Mouse (Mus musculus) myocyte (in vitro differentiated cells): ENCODE data around the gene Cort. TPM values are rescaled to one million over a fixed set of nuclear protein-coding genes. Genes with fewer than 3 reads are reported as not detected.
"Not testable (repeated sequence)": the region's sequence is repeated elsewhere in the genome, so short reads cannot be mapped to it uniquely, and the experiment has no call there.

Source experiments
- H3K27me3 ChIP-seq: one replicate; pipeline ENCODE4 v1.6.1; 2011; ENCODE audit not compliant: control insufficient read depth, insufficient read depth, insufficient read length
- H3K36me3 ChIP-seq: one replicate; pipeline ENCODE4 v1.6.1; 2011; ENCODE audit not compliant: control insufficient read depth, insufficient read depth
- H3K4me2 ChIP-seq: one replicate; pipeline ENCODE4 v1.6.1; 2011; ENCODE audit warnings: low read depth, control low read depth
- H3K4me3 ChIP-seq: one replicate; pipeline ENCODE4 v1.5.1; 2011; ENCODE audit warnings: mild to moderate bottlenecking, control low read depth, moderate library complexity
- H3K79me2 ChIP-seq: one replicate; pipeline ENCODE4 v1.6.1; 2011; ENCODE audit not compliant: control insufficient read depth, insufficient read depth
- H3ac ChIP-seq: one replicate; pipeline ENCODE4 v1.6.1; 2011; ENCODE audit not compliant: control insufficient read depth, insufficient read length
- CEBPB ChIP-seq: IDR thresholded peaks from 2 replicates; pipeline ENCODE4 v1.6.1; 2011; ENCODE audit warnings: mild to moderate bottlenecking, moderate library complexity; ENCODE audit not compliant: poor library complexity, insufficient read depth, severe bottlenecking
- E2F4 ChIP-seq: IDR thresholded peaks from one replicate; pipeline ENCODE4 v1.6.1; 2011; ENCODE audit warnings: mild to moderate bottlenecking, control low read depth, moderate library complexity; ENCODE audit not compliant: insufficient read depth
- MAX ChIP-seq: IDR thresholded peaks from one replicate; pipeline ENCODE4 v1.6.1; 2011; ENCODE audit warnings: low read depth, mild to moderate bottlenecking, control low read depth
- MYOD1 ChIP-seq, 3 experiments: IDR thresholded peaks; one replicate each; pipeline ENCODE4 v1.6.1; 2011; ENCODE audit warnings: control low read depth in 2 of 3, low read depth in 2 of 3, mild to moderate bottlenecking in 2 of 3, moderate library complexity in 1 of 3; ENCODE audit not compliant: insufficient read length in 2 of 3, control insufficient read depth in 1 of 3
- MYOG ChIP-seq, 3 experiments: IDR thresholded peaks; one replicate each; pipeline ENCODE4 v1.6.1; 2011; ENCODE audit warnings: control low read depth in 2 of 3, low read depth in 2 of 3, mild to moderate bottlenecking in 2 of 3; ENCODE audit not compliant: insufficient read length in 2 of 3, control insufficient read depth in 1 of 3, insufficient read depth in 1 of 3
- POLR2A ChIP-seq: IDR thresholded peaks from one replicate; pipeline ENCODE4 v1.6.1; 2011; ENCODE audit warnings: low read depth, mild to moderate bottlenecking, control low read depth, moderate library complexity; ENCODE audit not compliant: insufficient read length
- POLR2AphosphoS2 ChIP-seq: IDR thresholded peaks from one replicate; pipeline ENCODE4 v1.6.1; 2011; ENCODE audit warnings: low read depth, control low read depth; ENCODE audit not compliant: insufficient read length
- REST ChIP-seq: IDR thresholded peaks from one replicate; pipeline ENCODE4 v1.6.1; 2011; ENCODE audit warnings: mild to moderate bottlenecking, control low read depth, moderate library complexity; ENCODE audit not compliant: insufficient read depth, insufficient read length
- SRF ChIP-seq: IDR thresholded peaks from one replicate; pipeline ENCODE4 v1.6.1; 2011; ENCODE audit warnings: low read depth; ENCODE audit not compliant: control insufficient read depth, insufficient read length
- TCF12 ChIP-seq: IDR thresholded peaks from one replicate; pipeline ENCODE4 v1.6.1; 2011; ENCODE audit warnings: mild to moderate bottlenecking, control low read depth; ENCODE audit not compliant: poor library complexity, insufficient read depth, severe bottlenecking
- TCF3 ChIP-seq: IDR thresholded peaks from one replicate; pipeline ENCODE4 v1.6.1; 2011; ENCODE audit warnings: low read depth, control low read depth; ENCODE audit not compliant: insufficient read length
- USF1 ChIP-seq: IDR thresholded peaks from one replicate; pipeline ENCODE4 v1.6.1; 2011; ENCODE audit warnings: low read depth, mild to moderate bottlenecking, control low read depth, moderate library complexity
- polyA plus RNA-seq: library from polyadenylated mRNA; unstranded; fragments of >200 nt; fragmentation: generic; extraction: Trizol; gene quantifications from one replicate; pipeline ENCODE4 v1.2.1, GENCODE M21; 2012; ENCODE audit warnings: missing spikeins

Cort gene
- polyA plus RNA-seq, 1 experiment, result not detected

- H3K36me3 ChIP-seq, result no peaks in the 10 kb centered on the region
- TF ChIP-seq TCF12, result no peak
- no peak for TF ChIP-seq MAX
- TF ChIP-seq REST, result no peak
- no peak for TF ChIP-seq MYOG (IDR thresholded peaks at IDR 0.05; ENCODE audit: control insufficient read depth in 1 of 3, insufficient read depth in 1 of 3, insufficient read length in 2 of 3, low read depth in 2 of 3)
- no peak for TF ChIP-seq USF1
- no peak for TF ChIP-seq CEBPB
- TF ChIP-seq SRF, result no peak
- no peak for TF ChIP-seq POLR2AphosphoS2
- TF ChIP-seq TCF3, result no peak
- TF ChIP-seq E2F4, result no peak
- no peak for TF ChIP-seq POLR2A
- no peak for TF ChIP-seq MYOD1 (IDR thresholded peaks at IDR 0.05; ENCODE audit: control insufficient read depth in 1 of 3, insufficient read length in 2 of 3, low read depth in 2 of 3)
Measured at GRCm38 (mm10) chr4:149170394-149170931, 43.9 kb upstream of the Cort start.

GRCm38 (mm10) chr4:149169926-149170325 lies 43.4 kb upstream of the Cort start:
- not testable (repeated sequence) for H3K36me3 ChIP-seq, H3K27me3 ChIP-seq, H3K4me3 ChIP-seq, H3K4me2 ChIP-seq, H3ac ChIP-seq
- H3K79me2 ChIP-seq, result peaks cover 12% of the 10 kb centered on the region

More at GRCm38 (mm10) chr4:149170394-149170931, 43.9 kb upstream of the Cort start:
- H3ac ChIP-seq, result no peak overlapping the region
- peak overlapping the region; percentile 13 for H3K4me2 ChIP-seq
- no peak overlapping the region for H3K4me3 ChIP-seq
- peaks cover 6% of the 10 kb centered on the region for H3K79me2 ChIP-seq
- H3K27me3 ChIP-seq, result no peaks in the 10 kb centered on the region

GRCm38 (mm10) chr4:149168016-149168415 lies 41.5 kb upstream of the Cort start:
- Histone ChIP-seq H3ac (no peak overlapping the region), H3K4me3 (peak overlapping the region; percentile 60), H3K4me2 (peak overlapping the region; percentile 79), H3K27me3 (no peaks in the 10 kb centered on the region), H3K79me2 (peaks cover 31% of the 10 kb centered on the region), H3K36me3 (no peaks in the 10 kb centered on the region)
- TF ChIP-seq MYOG (IDR thresholded peaks at IDR 0.05; ENCODE audit: control insufficient read depth in 1 of 3, insufficient read depth in 1 of 3, insufficient read length in 2 of 3, low read depth in 2 of 3), result no peak

- Histone ChIP-seq H3K36me3 (no peaks in the 10 kb centered on the region), H3K4me3 (peak overlapping the region; percentile 60), H3K27me3 (no peaks in the 10 kb centered on the region), H3K4me2 (peak overlapping the region; percentile 79), H3ac (peak overlapping the region; percentile 86), H3K79me2 (peaks cover 35% of the 10 kb centered on the region)
- no peak for TF ChIP-seq MAX
- TF ChIP-seq REST, result no peak
- no peak for TF ChIP-seq SRF
- no peak for TF ChIP-seq USF1
- no peak for TF ChIP-seq CEBPB
- no peak for TF ChIP-seq MYOG (IDR thresholded peaks at IDR 0.05; ENCODE audit: control insufficient read depth in 1 of 3, insufficient read depth in 1 of 3, insufficient read length in 2 of 3, low read depth in 2 of 3)
- TF ChIP-seq POLR2A, result no peak
- TF ChIP-seq TCF3, result no peak
- no peak for TF ChIP-seq MYOD1 (IDR thresholded peaks at IDR 0.05; ENCODE audit: control insufficient read depth in 1 of 3, insufficient read length in 2 of 3, low read depth in 2 of 3)
Measured at GRCm38 (mm10) chr4:149166957-149167611, 40.5 kb upstream of the Cort start.

- Histone ChIP-seq H3ac (peak within 1 kb of the TSS; percentile 86), H3K27me3 (no peaks in the 10 kb centered on the region), H3K4me2 (peak within 1 kb of the TSS; percentile 87), H3K79me2 (peaks cover 35% of the 10 kb centered on the region), H3K4me3 (peak within 1 kb of the TSS; percentile 60), H3K36me3 (peaks cover 2% of the 10 kb centered on the region)
- TF ChIP-seq POLR2A (peak; percentile 90), POLR2AphosphoS2 (peak; percentile 77), TCF12 (no peak), CEBPB (no peak), E2F4 (peak; percentile 53), MYOG (IDR thresholded peaks at IDR 0.05; ENCODE audit: control insufficient read depth in 1 of 3, insufficient read depth in 1 of 3, insufficient read length in 2 of 3, low read depth in 2 of 3) (no peak), USF1 (peak; percentile 69)
Measured at GRCm38 (mm10) chr4:149166215-149166946, 39.8 kb upstream of the Cort start, which contains the start of gene Pgd. TSS of gene Pgd (minus strand) at chr4:149166771.
